Mouse (Mus musculus): ENCODE measurements at regions not wholly inside any gene's neighbourhood (a gene's known extent, or its start where the extent isn't known, plus 50 kb on each side); places are given as distances from the start of the nearest gene placed in this dataset.
A peak's percentile ranks its signal among the peaks of the same experiment; 100 is the strongest.

DNA sequence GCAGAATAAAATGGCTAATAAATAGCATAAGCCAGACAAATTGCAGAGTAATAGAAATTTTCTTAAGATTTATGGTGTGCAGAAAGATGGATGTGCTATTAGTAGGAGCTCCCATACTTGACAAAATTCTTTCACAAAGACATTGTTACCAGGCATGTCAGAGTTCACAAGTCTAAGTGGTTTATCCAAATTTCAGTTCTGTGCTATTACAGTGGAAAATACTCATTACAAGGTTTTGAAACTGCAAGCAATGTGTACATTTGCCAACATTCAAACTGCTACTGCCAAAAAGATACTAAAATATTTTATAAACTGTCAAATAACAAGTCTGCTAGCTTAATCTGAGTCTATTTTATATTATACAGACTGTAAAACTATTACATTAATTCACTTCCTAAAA lies 1550.2 kb upstream of the Acvr2a start:
- Histone ChIP-seq H3K4me3 (replicated peaks; ENCODE audit: low read length) (no peak overlapping the region), H3K4me1 (replicated peaks; ENCODE audit: low read depth, low read length) (no peaks in the 10 kb centered on the region), H3K27me3 (ENCODE audit: insufficient read depth, low read length) (no peaks in the 10 kb centered on the region), H3K36me3 (ENCODE audit: insufficient read depth, low read length) (no peaks in the 10 kb centered on the region), H3K9me3 (ENCODE audit: low read length) (no peaks in the 10 kb centered on the region)
- TF ChIP-seq CTCF (conservative IDR thresholded peaks at IDR 0.05; ENCODE audit: low read length): no peak
- TF ChIP-seq POU5F1 (IDR thresholded peaks at IDR 0.05; ENCODE audit: borderline replicate concordance, low read length): no peak
- TF ChIP-seq NANOG (IDR thresholded peaks at IDR 0.05; ENCODE audit: borderline replicate concordance, low read length): no peak

DNA sequence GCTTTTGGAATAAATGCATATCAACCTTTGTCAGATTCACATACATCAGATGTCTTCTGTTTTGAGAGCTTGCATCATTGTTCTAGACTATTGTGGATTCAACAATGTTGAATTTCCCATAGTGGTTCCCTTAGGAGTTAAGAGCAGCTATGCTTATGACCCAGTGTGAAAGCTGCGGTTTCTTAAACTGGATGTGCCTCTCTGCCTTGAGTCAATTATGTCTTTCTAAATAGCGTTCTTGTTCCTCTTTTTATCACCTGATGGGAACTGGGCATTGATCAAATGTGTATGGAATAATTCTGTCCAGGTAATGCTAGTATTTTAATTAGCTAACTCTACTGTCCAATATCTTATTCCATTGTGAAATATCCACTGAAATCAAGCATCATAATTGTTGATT lies 1548.0 kb upstream of the Acvr2a start:
- H3K27me3 ChIP-seq (ENCODE audit: insufficient read depth, low read length): no peaks in the 10 kb centered on the region
- H3K9me3 ChIP-seq (ENCODE audit: low read length): no peaks in the 10 kb centered on the region
- TF ChIP-seq POU5F1 (IDR thresholded peaks at IDR 0.05; ENCODE audit: borderline replicate concordance, low read length) (no peak), CTCF (conservative IDR thresholded peaks at IDR 0.05; ENCODE audit: low read length) (no peak), NANOG (IDR thresholded peaks at IDR 0.05; ENCODE audit: borderline replicate concordance, low read length) (no peak)
- H3K4me1 ChIP-seq (replicated peaks; ENCODE audit: low read depth, low read length): no peaks in the 10 kb centered on the region
- no peaks in the 10 kb centered on the region for H3K36me3 ChIP-seq (ENCODE audit: insufficient read depth, low read length)
- no peak overlapping the region for H3K4me3 ChIP-seq (replicated peaks; ENCODE audit: low read length)

DNA sequence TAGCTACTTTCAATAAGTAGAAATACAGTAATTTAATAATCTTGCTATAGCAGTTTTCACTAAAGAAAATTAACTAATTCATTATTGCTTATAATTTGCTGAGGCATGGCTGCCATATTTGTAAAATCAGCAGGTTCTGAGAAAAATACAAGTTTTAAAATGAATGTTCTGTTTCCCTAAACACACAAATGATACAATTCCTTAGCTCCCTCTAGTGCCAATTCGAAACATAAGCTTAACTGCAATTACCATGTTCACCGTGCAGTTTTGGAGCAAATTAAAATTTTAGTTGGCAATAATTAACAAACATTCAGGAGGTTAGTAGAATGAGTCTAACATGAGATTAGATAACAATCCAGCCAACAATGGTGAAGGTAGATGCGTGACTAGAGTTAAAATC lies 1518.4 kb upstream of the Acvr2a start:
- Histone ChIP-seq H3K27me3 (ENCODE audit: insufficient read depth, low read length) (no peaks in the 10 kb centered on the region), H3K4me3 (replicated peaks; ENCODE audit: low read length) (no peak overlapping the region), H3K36me3 (ENCODE audit: insufficient read depth, low read length) (no peaks in the 10 kb centered on the region), H3K9me3 (ENCODE audit: low read length) (no peaks in the 10 kb centered on the region), H3K4me1 (replicated peaks; ENCODE audit: low read depth, low read length) (no peaks in the 10 kb centered on the region)
- TF ChIP-seq POU5F1 (IDR thresholded peaks at IDR 0.05; ENCODE audit: borderline replicate concordance, low read length) (no peak), CTCF (conservative IDR thresholded peaks at IDR 0.05; ENCODE audit: low read length) (no peak), NANOG (IDR thresholded peaks at IDR 0.05; ENCODE audit: borderline replicate concordance, low read length) (no peak)

DNA sequence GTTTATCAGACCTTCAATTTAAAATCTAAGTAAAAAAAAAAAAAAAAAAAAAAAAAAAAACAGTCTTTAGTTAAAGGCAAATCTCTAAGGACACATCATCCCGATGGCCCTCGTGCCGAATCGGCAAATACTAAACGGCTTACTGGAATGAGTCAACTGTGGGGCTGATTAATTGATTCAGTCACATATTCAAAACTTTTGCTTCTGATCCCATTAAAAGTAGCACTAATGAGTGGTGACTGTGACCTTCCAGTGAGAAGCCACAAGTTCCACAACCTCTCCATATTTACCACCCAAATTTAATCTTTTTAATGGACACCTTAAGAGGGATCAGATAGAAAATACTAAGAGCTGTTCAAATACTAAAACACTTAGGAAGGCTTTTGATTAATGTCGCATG lies 1511.9 kb upstream of the Acvr2a start:
- no peaks in the 10 kb centered on the region for H3K4me1 ChIP-seq (replicated peaks; ENCODE audit: low read depth, low read length)
- H3K9me3 ChIP-seq (ENCODE audit: low read length): no peaks in the 10 kb centered on the region
- no peaks in the 10 kb centered on the region for H3K27me3 ChIP-seq (ENCODE audit: insufficient read depth, low read length)
- H3K4me3 ChIP-seq (replicated peaks; ENCODE audit: low read length): no peak overlapping the region
- TF ChIP-seq CTCF (conservative IDR thresholded peaks at IDR 0.05; ENCODE audit: low read length) (no peak), NANOG (IDR thresholded peaks at IDR 0.05; ENCODE audit: borderline replicate concordance, low read length) (no peak), POU5F1 (IDR thresholded peaks at IDR 0.05; ENCODE audit: borderline replicate concordance, low read length) (no peak)
- no peaks in the 10 kb centered on the region for H3K36me3 ChIP-seq (ENCODE audit: insufficient read depth, low read length)

DNA sequence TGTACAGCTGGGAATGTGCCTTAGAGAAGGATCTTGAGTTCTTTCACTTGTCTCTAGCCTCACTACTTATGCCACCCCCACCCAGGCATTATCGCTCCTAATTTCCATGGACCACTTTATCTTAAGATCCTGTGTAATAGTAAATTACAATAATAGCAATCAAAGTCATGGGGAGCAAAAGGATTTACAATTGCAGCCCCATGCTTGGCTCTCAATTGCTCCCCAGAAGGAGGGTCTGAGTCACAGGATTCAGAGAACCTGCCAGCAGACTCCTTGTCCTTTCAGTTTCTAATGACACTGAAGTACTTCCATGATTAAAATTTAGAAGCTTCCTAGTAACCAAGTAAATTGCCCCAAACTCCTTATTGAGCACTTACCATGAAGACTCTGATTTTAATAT lies 1483.3 kb upstream of the Acvr2a start:
- Histone ChIP-seq H3K9me3 (ENCODE audit: low read length) (no peaks in the 10 kb centered on the region), H3K4me1 (replicated peaks; ENCODE audit: low read depth, low read length) (0 out of 2 replicates have a peak, but pooled peaks cover 6% of the 10 kb centered on the region), H3K4me3 (replicated peaks; ENCODE audit: low read length) (no peak overlapping the region), H3K36me3 (ENCODE audit: insufficient read depth, low read length) (no peaks in the 10 kb centered on the region), H3K27me3 (ENCODE audit: insufficient read depth, low read length) (no peaks in the 10 kb centered on the region)
- TF ChIP-seq POU5F1 (IDR thresholded peaks at IDR 0.05; ENCODE audit: borderline replicate concordance, low read length): no peak
- peak; percentile 82 for TF ChIP-seq NANOG (IDR thresholded peaks at IDR 0.05; ENCODE audit: borderline replicate concordance, low read length)

DNA sequence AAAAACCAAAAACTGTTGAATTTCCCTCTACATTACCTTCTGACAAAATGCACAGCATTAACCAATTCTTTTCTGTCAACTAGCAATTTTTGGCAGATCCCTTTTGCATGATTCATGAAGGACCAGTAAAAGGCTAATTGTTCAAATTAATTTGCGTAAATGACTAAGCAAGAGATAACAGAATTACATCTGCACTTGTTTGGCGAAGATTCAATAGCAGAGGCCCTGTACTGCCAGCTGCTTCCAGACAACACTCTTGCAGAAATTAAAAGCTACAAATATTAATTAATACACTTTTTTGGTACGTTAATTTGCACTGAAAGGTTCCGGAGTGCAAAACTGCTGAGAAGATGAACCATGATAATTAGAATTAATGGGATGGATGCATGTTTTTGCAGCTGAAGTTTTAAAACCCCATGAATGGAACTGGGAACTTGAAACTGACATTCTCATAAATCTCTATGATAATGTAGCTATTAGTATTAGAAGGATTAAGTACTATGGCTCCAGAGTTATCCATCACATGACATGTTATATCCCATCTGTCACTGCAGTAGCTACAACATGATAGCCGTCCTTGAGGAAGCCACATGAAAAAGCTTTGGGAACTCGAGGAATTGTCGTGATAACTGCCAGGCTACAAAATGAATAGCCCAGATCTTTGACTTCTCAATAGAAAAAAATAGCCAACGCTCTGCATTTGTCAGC lies 1479.3 kb upstream of the Acvr2a start:
- H3K4me3 ChIP-seq (replicated peaks; ENCODE audit: low read length): no peak overlapping the region
- no peaks in the 10 kb centered on the region for H3K27me3 ChIP-seq (ENCODE audit: insufficient read depth, low read length)
- no peaks in the 10 kb centered on the region for H3K9me3 ChIP-seq (ENCODE audit: low read length)
- H3K36me3 ChIP-seq (ENCODE audit: insufficient read depth, low read length): no peaks in the 10 kb centered on the region
- TF ChIP-seq POU5F1 (IDR thresholded peaks at IDR 0.05; ENCODE audit: borderline replicate concordance, low read length) (no peak), NANOG (IDR thresholded peaks at IDR 0.05; ENCODE audit: borderline replicate concordance, low read length) (no peak), CTCF (conservative IDR thresholded peaks at IDR 0.05; ENCODE audit: low read length) (no peak)
- 0 out of 2 replicates have a peak, but pooled peaks cover 6% of the 10 kb centered on the region for H3K4me1 ChIP-seq (replicated peaks; ENCODE audit: low read depth, low read length)

DNA sequence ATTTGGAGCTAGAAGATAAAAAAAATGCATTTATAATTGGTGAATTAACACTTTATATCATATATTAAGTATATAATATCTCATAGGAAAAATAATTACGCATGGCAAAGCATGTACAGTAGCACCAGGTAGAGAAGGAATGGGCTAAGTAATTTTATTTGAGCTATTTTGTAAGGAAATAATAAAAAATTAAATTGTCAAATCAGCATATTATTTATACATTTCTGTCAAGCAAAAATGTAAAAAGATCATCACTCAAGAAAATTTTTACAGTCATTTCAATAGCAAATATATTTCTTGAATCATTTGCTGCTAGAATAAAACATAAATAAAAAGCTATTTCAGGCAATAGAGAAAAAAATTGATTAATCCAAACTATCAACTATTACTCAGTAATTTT lies 1450.4 kb upstream of the Acvr2a start:
- Histone ChIP-seq H3K36me3 (ENCODE audit: insufficient read depth, low read length) (no peaks in the 10 kb centered on the region), H3K27me3 (ENCODE audit: insufficient read depth, low read length) (no peaks in the 10 kb centered on the region), H3K4me3 (replicated peaks; ENCODE audit: low read length) (no peak overlapping the region), H3K9me3 (ENCODE audit: low read length) (peaks cover 4% of the 10 kb centered on the region; the same call in 1 of the 2 replicates), H3K4me1 (replicated peaks; ENCODE audit: low read depth, low read length) (peaks cover 6% of the 10 kb centered on the region)
- TF ChIP-seq CTCF (conservative IDR thresholded peaks at IDR 0.05; ENCODE audit: low read length): no peak
- no peak for TF ChIP-seq NANOG (IDR thresholded peaks at IDR 0.05; ENCODE audit: borderline replicate concordance, low read length)
- TF ChIP-seq POU5F1 (IDR thresholded peaks at IDR 0.05; ENCODE audit: borderline replicate concordance, low read length): no peak

DNA sequence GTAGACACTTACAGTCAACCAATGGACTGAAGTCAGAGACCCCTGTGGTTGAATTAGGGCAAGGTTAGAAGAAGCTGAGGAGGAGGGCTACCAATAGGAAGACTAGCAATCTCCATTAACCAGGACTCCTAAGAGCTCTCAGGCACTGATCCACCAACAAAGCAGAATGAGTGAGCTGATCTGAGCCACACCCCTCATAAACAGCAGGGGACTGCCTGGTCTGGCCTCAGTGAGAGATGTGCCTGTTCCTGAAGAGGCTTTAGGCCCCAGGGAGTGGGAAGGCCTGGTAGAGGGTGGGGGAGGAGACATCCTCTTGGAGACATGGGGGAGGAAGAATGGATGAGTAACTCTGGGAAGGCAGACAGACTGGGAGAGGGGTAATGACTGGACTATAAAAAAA lies 1445.6 kb upstream of the Acvr2a start:
- Histone ChIP-seq H3K4me3 (replicated peaks; ENCODE audit: low read length) (no peak overlapping the region), H3K9me3 (ENCODE audit: low read length) (no peaks in the 10 kb centered on the region), H3K36me3 (ENCODE audit: insufficient read depth, low read length) (no peaks in the 10 kb centered on the region), H3K27me3 (ENCODE audit: insufficient read depth, low read length) (no peaks in the 10 kb centered on the region), H3K4me1 (replicated peaks; ENCODE audit: low read depth, low read length) (peaks cover 6% of the 10 kb centered on the region)
- no peak for TF ChIP-seq NANOG (IDR thresholded peaks at IDR 0.05; ENCODE audit: borderline replicate concordance, low read length)
